Mouse (Mus musculus) heart, embryonic 10.5 days (tissue): ENCODE data around the gene Glb1l. TPM values are rescaled to one million over a fixed set of nuclear protein-coding genes. Genes with fewer than 3 reads are reported as not detected.

ENCODE experiments used
- DNase-seq: peaks from one replicate; pipeline ENCODE4 v3.0.0-alpha.2; 2017; ENCODE audit warnings: low spot score
- H3K27ac ChIP-seq: fragments of 300-500 bp; sonication (generic); 2 replicates; pipeline ENCODE4 v1.5.1; 2016; ENCODE audit warnings: mild to moderate bottlenecking
- H3K27me3 ChIP-seq: fragments of 300-500 bp; sonication (generic); 2 replicates; pipeline ENCODE4 v1.6.1; 2016; ENCODE audit warnings: mild to moderate bottlenecking; ENCODE audit not compliant: poor library complexity, insufficient read depth, severe bottlenecking
- H3K36me3 ChIP-seq: fragments of 300-500 bp; sonication (generic); 2 replicates; pipeline ENCODE4 v1.6.1; 2016; ENCODE audit warnings: mild to moderate bottlenecking, moderate library complexity
- H3K4me1 ChIP-seq: fragments of 300-500 bp; sonication (generic); 2 replicates; pipeline ENCODE4 v1.6.1; 2016; ENCODE audit warnings: mild to moderate bottlenecking
- H3K4me3 ChIP-seq: fragments of 300-500 bp; sonication (generic); 2 replicates; pipeline ENCODE4 v1.5.1; 2016; ENCODE audit warnings: mild to moderate bottlenecking, moderate library complexity
- H3K9me3 ChIP-seq: fragments of 300-500 bp; sonication (generic); 2 replicates; pipeline ENCODE4 v1.6.1; 2016; ENCODE audit warnings: mild to moderate bottlenecking, moderate library complexity
- WGBS: fragments of 180-500 bp; shearing (Covaris S2); methylation state at CpG from one replicate; pipeline ENCODE4 v1.1.7; 2016; 5-methylcytosine and 5-hydroxymethylcytosine counted together
- polyA plus RNA-seq: library from polyadenylated mRNA; unstranded; fragments of >200 nt; fragmentation: Nextera tagmentation; extraction: Ambion mirVana; gene quantifications from 2 replicates; pipeline ENCODE4 v1.2.1, GENCODE M21; 2016

The Glb1l gene
- polyA plus RNA-seq, result 7.9 and 10.9 TPM in 2 replicates

DNA sequence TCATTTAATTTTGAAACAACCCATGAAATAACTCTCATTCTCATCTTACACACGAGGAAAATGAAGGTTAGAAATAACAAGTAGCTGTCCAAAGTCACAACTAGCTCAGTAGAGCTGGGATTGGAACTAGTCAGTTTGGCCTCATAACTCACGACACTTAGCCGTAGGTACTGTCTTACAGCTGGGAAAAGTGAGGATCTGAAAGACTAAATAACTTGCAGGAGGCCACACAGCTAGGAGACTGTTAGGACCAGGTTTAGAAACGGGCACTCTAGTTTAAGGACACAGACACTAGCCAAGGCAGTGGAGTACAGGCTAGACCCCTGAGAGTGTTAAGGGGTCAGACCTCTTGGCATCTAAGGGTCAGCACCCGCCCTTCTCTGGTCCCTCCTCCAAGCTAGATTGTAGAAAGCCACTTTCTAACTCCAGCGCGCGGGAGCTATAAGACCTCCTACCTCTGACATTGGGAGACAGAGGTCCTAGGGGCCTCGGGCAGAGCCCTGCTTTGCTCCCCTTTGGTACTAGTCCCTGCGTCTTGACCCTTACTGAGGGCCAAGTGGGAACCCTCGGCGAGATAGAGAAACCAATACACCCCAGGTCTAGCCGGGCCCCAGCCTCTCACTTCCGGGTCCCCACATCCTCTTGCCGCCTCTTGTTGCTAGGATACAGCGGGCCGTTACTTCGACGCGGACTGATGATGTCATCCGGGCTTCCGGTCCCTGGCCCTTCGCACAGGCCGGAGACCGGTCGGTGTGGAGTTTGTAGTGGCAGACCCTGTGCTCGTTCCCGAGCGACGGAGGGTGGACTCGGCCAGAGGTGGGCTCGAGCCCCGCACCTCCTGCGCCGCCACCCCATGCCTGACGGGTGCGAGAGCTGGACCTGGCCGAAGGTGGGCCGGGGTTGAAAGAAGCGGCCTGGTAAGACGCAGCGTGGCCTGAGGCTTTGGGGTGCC is at the start of gene Glb1l, which contains the start of gene Stk16:
Gene Glb1l (minus strand): TSS at position 678 of the 952 bp plus-strand sequence.
Gene Stk16 (plus strand): TSS at position 703 of the 952 bp plus-strand sequence.
- Histone ChIP-seq H3K4me1 (peaks cover 37% of the 10 kb centered on the region), H3K27ac (peak within 1 kb of the TSS; percentile 94)
- whole genome bisulfite sequencing, result 6% methylated on average over 42 of the region's 42 CpGs

DNA sequence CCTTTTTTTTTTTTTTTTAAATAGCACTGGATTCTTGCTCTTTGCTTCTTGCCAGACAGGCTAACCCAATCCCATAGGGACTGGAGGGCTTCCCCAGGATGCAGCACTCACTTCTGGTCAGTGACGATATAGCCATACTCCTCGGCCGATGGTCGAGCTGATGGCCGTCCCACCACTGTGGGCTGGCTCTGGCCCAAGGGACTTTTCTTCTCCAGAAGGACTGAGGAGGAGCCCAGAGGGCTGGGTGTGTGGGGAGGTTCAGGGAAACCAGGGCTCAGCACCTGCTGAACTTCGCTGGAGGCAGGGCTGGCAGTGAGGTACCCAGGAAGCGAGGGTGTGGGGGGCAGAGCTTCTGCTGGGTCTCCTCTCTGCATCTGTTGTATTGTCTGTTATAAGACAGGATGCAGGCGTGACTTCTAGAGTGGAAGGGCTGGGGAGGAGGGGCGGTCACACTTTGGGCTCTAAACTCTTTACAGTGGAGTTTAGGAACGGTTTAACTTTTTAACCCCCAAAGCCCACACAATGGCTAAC is 45.0 kb upstream of the Glb1l start:
- Histone ChIP-seq H3K36me3 (no peaks in the 10 kb centered on the region), H3K4me1 (peaks cover 7% of the 10 kb centered on the region), H3K4me3 (no peak overlapping the region), H3K27me3 (peaks cover 18% of the 10 kb centered on the region), H3K9me3 (no peaks in the 10 kb centered on the region), H3K27ac (no peak overlapping the region)
- DNase-seq, result no peak
- WGBS, result 65% methylated on average over 10 of the region's 10 CpGs

More for the DNA sequence above, at the start of gene Glb1l, which contains the start of gene Stk16:
- H3K4me3 ChIP-seq, result peak within 1 kb of the TSS; percentile 97
- H3K9me3 ChIP-seq, result no peaks in the 10 kb centered on the region
- H3K36me3 ChIP-seq, result peaks cover 38% of the 10 kb centered on the region
- peaks cover 18% of the 10 kb centered on the region; the same call in 1 of the 2 replicates for H3K27me3 ChIP-seq
- peak; percentile 97 for DNase-seq

DNA sequence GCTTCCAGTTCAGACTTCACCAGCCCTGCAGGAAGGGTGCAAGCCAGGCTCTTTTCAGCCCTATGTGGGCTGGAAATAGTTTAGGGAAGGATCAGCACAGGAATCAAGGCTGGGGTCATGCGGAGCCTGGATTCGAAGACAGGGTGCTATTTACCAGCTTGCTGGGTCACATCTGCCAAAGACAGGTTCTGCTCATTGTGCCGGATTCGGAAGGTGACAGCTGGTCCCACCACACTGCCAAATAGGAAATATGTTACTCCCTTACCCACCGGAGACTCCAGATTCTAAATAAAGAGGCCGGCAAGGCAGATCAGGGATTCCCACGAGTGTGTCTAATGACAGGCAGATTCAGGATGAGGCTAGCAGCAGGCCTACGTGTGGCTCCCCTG is 44.0 kb upstream of the Glb1l start:
- Histone ChIP-seq H3K27ac (no peak overlapping the region), H3K9me3 (no peaks in the 10 kb centered on the region), H3K36me3 (no peaks in the 10 kb centered on the region), H3K4me1 (peaks cover 7% of the 10 kb centered on the region), H3K4me3 (no peak overlapping the region), H3K27me3 (peaks cover 18% of the 10 kb centered on the region)
- 75% methylated on average over 8 of the region's 8 CpGs for WGBS
- DNase-seq, result no peak

- Histone ChIP-seq H3K4me1 (peaks cover 10% of the 10 kb centered on the region), H3K27ac (no peak overlapping the region), H3K9me3 (no peaks in the 10 kb centered on the region), H3K4me3 (no peak overlapping the region), H3K27me3 (peaks cover 18% of the 10 kb centered on the region), H3K36me3 (no peaks in the 10 kb centered on the region)
- WGBS, result 63% methylated on average over 16 of the region's 16 CpGs
- DNase-seq, result no peak
Measured at GRCm38 (mm10) chr1:75253849-75254624, 43.4 kb upstream of the Glb1l start.

DNA sequence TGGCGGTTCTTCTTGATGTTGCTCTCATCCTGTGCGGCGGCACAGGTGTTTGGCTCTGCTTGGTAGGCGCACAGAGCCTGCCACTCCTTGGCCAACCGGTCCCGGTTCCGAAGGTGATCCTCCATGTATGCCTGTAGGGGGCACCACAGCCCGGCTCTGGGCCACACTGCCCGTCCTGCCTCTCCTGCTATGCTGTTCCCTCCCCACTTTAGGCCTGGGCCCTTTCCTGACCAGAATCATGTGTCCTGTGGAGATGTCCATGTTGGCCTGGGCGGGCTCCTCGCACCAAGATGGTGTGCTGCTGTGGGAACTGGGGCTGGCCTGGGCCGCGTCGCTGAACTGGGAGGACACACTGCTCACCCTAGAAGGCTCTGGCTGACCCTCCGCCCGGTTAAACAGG is 42.4 kb upstream of the Glb1l start:
- Histone ChIP-seq H3K4me3 (no peak overlapping the region), H3K36me3 (no peaks in the 10 kb centered on the region), H3K27me3 (peaks cover 17% of the 10 kb centered on the region), H3K9me3 (no peaks in the 10 kb centered on the region), H3K4me1 (peaks cover 17% of the 10 kb centered on the region), H3K27ac (no peak overlapping the region)
- no peak for DNase-seq
- 64% methylated on average over 16 of the region's 16 CpGs for WGBS

- 60% methylated on average over 13 of the region's 13 CpGs for WGBS
- no peak overlapping the region for H3K4me3 ChIP-seq
- H3K27ac ChIP-seq, result no peak overlapping the region
- peaks cover 14% of the 10 kb centered on the region for H3K27me3 ChIP-seq
- peaks cover 24% of the 10 kb centered on the region for H3K4me1 ChIP-seq
- no peaks in the 10 kb centered on the region for H3K9me3 ChIP-seq
- no peaks in the 10 kb centered on the region for H3K36me3 ChIP-seq
- no peak for DNase-seq
Measured at GRCm38 (mm10) chr1:75252308-75252707, 41.7 kb upstream of the Glb1l start.

- DNase-seq, result peak; percentile 94
- 0 out of 2 replicates have a peak, but pooled peaks cover 4% of the 10 kb centered on the region for H3K36me3 ChIP-seq
- peak overlapping the region; percentile 45 for H3K27ac ChIP-seq
- peaks cover 14% of the 10 kb centered on the region for H3K27me3 ChIP-seq
- peaks cover 33% of the 10 kb centered on the region for H3K4me1 ChIP-seq
- WGBS, result 10% methylated on average over 21 of the region's 22 CpGs
- no peaks in the 10 kb centered on the region for H3K9me3 ChIP-seq
- H3K4me3 ChIP-seq, result peak overlapping the region; percentile 42
Measured at GRCm38 (mm10) chr1:75251112-75251970, 40.7 kb upstream of the Glb1l start.

- Histone ChIP-seq H3K4me3 (no peak overlapping the region), H3K27ac (no peak overlapping the region), H3K4me1 (peaks cover 37% of the 10 kb centered on the region), H3K9me3 (no peaks in the 10 kb centered on the region), H3K27me3 (peaks cover 14% of the 10 kb centered on the region), H3K36me3 (peaks cover 12% of the 10 kb centered on the region; the same call in 1 of the 2 replicates)
- no peak for DNase-seq
- 70% methylated on average over 3 of the region's 3 CpGs for WGBS
Measured at GRCm38 (mm10) chr1:75250498-75250897, 39.9 kb upstream of the Glb1l start.

- Histone ChIP-seq H3K27ac (peak overlapping the region; percentile 85), H3K36me3 (peaks cover 22% of the 10 kb centered on the region), H3K9me3 (no peaks in the 10 kb centered on the region), H3K27me3 (peaks cover 12% of the 10 kb centered on the region), H3K4me3 (peak overlapping the region; percentile 22; the same call in 1 of the 2 replicates), H3K4me1 (peaks cover 40% of the 10 kb centered on the region)
- peak; percentile 89 for DNase-seq
- WGBS, result 38% methylated on average over 9 of the region's 9 CpGs
Measured at GRCm38 (mm10) chr1:75248041-75248772, 37.6 kb upstream of the Glb1l start.

- Histone ChIP-seq H3K4me1 (peaks cover 40% of the 10 kb centered on the region), H3K4me3 (no peak overlapping the region), H3K36me3 (peaks cover 25% of the 10 kb centered on the region), H3K27ac (peak overlapping the region; percentile 85), H3K9me3 (no peaks in the 10 kb centered on the region), H3K27me3 (peaks cover 3% of the 10 kb centered on the region)
- WGBS, result 78% methylated on average over 16 of the region's 16 CpGs
- DNase-seq, result no peak
Measured at GRCm38 (mm10) chr1:75247071-75247930, 36.7 kb upstream of the Glb1l start.

- Histone ChIP-seq H3K4me1 (peaks cover 34% of the 10 kb centered on the region), H3K36me3 (peaks cover 41% of the 10 kb centered on the region), H3K9me3 (no peaks in the 10 kb centered on the region), H3K27me3 (no peaks in the 10 kb centered on the region), H3K4me3 (no peak overlapping the region), H3K27ac (no peak overlapping the region)
- no peak for DNase-seq
- WGBS, result 20% methylated on average over 4 of the region's 4 CpGs
Measured at GRCm38 (mm10) chr1:75244836-75245235, 34.2 kb upstream of the Glb1l start.
